Mouse (Mus musculus) frontal cortex, postnatal 25 days (tissue): ENCODE measurements around the gene Gm21992.
A peak's percentile ranks its signal among the peaks of the same experiment; 100 is the strongest.

Experiments used
- DNase-seq, 2 experiments: peaks; one replicate each; pipeline ENCODE4 v3.0.0; 2022; ENCODE audit warnings: low spot score in 2 of 2

The Gm21992 gene

DNA sequence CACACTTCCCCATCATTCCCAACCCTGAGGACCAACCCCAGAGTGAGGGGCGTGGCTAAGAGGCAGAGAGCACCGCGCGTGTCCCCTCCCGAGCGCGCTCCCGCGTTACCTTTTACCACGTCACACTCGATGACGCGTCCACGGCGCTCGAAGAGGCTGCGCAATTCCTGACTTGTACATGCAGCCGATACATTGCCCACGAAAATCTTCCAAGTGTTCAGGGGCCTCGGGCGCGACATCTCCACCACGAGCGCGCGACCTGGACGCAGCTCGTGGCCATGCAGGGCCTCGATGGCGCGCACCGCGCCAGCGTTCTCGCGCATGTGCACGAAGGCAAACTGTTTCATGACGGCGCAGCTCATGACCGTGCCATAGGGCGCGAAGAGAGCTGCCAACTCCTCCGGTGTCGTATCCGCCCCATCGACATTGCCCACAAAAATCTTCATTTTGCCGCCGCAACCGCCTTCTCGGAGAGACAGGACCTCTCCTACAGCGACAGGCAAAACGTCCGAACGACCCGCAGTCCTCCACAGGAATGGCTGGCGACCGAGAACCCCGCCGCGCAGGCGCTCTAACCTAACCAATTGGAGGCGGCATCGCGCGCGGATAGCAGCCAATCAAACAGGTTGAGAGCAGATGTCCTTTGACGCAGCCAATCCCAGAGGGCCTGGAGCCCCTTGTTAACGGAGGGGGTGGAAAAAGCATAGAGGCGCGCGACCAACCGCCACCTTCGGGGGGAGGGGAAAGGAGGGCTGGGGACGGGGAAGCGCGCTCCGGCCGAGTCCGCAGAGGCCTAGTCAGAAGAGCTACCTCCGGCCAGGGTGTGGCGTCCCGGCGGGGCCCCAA is at the start of gene Gm21992, which contains the start of gene Rbm14:
Gene Gm21992, minus strand, starts transcription at position 550 of the 846 bp plus-strand sequence.
Gene Rbm14, minus strand, starts transcription at position 572 of the 846 bp plus-strand sequence.
- DNase-seq = peak; percentile 95 to 97

DNA sequence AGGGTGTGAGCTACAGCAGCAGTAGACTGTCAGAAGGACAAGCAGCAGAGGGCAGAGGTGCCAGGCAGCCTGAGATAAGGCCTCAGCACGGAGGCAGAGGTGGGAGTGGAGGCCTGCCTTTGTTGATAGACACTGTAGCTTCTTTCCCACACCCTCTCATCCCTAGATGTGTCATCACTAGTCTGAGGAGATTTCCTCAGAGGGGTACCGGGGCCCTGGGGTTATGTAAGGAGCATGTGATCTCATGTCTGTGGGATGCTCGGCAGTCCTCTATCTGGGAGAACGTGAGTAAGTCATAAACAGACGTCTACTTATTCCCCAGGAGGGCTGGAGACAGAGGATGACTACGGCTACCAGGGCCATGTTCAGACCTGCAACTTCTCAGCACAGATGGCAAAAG is 47.7 kb upstream of the Gm21992 start:
- no peak for DNase-seq

DNA sequence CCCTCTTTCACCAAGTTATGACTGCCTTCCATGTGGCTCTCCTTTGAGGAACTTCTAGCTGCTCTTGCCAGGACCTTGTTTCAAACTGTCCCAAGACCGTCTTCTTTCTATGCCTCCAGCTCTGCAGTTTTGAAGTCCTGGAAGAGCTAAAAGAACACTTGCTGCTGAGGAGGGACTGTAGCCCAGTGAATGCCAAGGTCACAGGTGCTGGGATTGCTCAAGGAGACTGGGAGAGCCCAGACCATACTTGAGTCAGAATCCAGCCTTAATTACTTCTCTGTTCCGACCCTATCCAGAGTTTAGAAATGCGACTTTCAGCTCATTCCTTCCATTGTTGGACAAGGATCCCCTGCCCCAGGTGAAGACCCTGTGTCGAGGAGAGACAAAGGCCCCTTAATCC is 44.5 kb upstream of the Gm21992 start:
- no peak for DNase-seq

DNA sequence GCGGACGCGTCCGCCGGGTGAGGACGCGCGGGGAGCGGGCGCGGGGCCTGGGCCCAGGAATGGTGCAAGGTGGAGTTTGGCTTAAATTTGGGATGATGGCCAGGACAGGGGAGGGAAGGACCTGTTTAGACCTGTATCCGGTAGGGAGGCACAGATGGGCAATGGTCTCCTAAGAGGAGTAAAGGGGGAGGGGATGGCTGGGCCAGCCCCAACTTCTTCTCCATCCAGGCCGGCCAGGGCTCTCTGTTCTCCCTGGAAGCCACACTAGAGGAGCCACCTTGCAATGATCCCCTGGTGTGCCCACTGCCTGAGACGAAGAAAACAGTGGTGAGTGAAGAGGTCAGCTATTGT is 44.0 kb upstream of the Gm21992 start:
- DNase-seq = no peak

DNA sequence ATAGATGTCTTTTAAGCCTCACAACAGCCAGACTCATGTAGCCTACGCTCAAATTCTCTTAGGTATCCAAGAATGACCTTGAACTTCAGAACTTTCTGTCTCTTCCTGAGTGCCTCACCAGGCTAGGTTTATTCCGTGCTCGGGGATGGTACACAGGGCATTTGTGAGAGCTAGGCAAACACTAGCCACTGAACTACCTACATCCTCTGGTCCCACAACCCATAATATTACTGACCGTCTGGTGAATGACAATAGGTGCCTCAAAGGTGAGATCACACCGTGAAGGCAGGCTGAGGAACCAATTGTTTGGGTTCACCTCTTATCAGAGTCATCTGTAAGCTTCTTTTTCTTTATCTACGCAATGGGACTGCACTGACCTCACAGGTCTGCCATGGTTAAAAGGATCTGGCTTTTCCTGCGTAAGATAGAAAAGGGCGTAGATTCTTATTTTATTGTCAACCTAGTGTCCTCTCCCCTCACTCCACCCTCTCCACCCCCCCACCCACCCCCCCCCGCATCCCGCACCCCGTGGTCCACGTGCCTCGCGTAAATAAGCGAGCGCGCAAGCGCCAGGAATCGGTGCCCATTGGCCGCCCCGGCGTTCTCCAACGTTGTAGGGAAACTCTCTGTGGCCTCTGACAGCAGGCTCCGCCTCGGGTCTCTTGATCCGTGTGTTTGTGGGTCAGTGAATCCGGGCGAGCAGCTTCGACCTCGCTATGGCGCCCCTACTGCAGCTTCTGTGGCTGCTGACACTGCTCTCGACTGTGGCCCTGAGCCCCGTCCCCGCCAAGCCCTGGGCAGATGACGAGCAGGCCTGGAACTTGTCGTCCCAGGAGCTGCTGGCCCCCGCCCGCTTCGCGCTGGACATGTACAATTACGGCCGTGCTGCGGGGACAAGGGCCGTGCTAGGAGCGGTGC is 43.4 kb upstream of the Gm21992 start, which contains the start of gene Ctsf:
Gene Ctsf, plus strand, starts transcription at position 579 of the 918 bp plus-strand sequence.
- peak; percentile 71 to 84 for DNase-seq

DNA sequence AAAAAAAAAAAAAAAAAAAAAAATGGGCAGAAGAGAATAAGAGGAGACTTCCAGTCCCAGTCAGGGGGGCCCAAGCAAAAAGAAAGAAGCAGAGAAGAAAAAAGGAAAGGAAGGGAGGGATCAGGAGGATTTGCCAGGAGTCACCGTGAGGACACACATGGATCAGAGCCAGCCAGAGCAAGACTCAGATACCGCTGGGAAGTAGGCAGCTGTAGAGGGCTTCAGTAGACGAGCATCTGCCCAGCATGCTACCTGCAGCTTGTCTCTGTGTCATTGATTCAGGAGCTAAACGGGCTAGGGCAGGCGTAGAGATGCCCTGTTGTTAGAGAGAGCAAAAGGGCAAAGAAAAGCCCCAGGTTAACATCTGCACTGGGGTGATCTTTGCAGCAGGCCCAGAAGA is 38.9 kb upstream of the Gm21992 start:
- no peak for DNase-seq

DNA sequence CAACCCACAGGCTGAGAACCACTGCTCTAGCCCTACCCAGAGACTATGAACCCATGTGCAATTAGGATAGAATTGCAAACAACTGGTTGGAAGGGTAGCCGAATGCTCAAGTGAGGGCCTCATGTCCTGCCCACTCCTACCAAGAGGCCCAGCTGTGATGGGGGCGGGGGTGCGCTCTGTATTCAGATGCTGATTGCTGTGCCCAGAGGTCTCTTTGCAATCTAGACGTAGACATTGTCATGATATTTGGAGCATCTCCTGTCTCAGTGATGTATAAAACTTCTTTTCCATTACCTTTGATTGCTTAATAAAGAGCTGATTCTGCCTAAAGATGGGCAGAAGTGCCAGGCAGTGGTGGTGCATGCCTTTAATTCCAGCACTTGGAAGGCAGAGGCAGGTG is 38.4 kb upstream of the Gm21992 start:
- DNase-seq = no peak

DNA sequence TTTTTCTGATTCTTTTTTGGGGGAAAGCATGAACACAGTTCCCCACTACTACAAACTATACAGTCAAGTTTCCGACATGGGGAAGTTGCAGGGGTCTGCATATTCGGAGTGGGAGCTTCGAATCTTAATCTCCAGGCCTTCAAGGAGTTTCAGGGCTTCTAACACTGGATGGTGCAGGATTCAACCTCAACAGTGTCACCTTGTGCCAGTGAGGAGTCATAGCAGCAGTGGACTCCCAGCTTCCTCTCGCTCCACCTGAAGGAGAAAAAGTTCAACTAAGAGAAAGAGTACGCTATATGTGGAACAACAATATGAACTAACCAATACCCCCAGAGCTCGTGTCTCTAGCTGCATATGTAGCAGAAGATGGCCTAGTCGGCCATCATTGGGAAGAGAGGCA is 36.1 kb upstream of the Gm21992 start:
- no peak for DNase-seq

DNA sequence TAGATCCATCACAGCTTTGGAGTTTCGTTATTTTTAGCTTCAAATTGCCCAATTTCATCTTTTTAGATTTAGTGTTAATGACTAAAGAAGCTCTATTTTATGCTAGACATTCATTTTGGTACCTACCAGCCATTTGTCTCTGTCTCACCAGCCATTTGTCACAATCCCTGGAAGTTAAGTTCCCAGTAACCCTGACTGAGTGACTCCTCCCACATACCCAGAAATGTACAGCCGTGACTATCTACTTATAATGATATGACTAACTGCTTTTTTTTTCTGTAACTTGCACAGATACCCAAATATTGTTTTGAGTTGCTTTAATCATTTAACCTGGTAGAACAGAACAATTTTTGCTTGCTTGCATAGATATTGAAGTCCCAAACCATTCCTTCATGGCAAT is 34.4 kb upstream of the Gm21992 start:
- DNase-seq = no peak

DNA sequence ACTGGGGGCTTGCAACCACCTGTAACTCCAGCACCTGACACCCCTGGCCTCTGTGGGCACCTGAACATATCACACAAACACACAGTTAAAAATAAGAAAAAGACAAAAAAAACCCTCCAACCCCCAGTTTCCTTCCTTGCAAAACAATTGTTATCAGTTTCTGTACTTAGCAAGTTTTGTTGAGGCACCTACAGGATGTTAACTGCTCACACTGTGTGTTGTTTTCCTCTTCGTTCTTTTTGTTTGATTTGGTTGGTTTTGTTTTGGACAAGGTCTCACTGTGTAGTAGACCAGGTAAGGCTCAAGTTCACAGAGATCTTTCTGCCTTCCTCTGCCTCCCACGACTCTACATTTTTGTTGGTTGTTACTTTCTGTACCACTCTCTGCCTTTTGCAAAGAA is 31.2 kb upstream of the Gm21992 start:
- no peak for DNase-seq

DNA sequence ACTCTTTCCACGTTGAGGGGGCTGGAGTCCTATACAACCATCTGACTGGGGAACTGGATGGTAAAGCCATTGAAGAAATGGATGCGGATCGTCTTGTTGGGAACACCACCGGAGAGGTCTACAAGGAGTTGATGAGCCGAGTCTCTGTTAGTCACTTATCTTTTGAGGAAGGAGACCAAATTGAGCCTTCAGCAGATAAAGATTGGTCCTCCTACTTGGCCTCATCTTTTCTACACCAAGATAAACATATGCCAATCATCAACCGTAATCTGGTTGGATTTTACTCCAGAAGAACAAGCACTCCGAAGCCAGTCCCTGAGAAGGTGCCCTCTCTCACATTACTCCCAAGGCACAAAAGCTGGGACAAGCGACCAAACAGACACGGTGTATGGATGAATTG is 29.4 kb upstream of the Gm21992 start:
- no peak for DNase-seq

DNA sequence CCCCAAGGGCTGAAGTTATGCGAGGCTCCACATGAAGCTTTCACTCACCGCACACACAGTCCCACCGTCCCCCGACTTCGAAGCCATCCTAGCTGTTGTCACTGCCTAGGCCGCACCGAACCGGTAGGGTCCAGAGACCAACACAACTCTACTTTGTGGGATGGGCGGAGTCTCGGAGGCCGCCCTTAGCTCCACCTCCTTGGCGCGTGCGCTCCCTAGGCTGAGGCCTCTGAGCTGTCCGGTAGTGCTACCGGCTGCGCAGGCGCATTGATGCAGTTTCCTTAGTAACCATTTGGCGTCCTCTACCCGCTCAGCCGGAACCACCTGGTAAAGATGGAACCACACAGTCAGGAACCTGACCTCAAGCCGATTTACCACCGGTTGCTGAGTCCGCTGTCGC is 27.7 kb upstream of the Gm21992 start, which contains the start of the genes Ccs and Ccdc87:
Gene Ccs, minus strand, starts transcription at position 184 of the 400 bp plus-strand sequence.
Gene Ccdc87, plus strand, starts transcription at position 218 of the 400 bp plus-strand sequence.
- peak; percentile 88 to 93 for DNase-seq

DNA sequence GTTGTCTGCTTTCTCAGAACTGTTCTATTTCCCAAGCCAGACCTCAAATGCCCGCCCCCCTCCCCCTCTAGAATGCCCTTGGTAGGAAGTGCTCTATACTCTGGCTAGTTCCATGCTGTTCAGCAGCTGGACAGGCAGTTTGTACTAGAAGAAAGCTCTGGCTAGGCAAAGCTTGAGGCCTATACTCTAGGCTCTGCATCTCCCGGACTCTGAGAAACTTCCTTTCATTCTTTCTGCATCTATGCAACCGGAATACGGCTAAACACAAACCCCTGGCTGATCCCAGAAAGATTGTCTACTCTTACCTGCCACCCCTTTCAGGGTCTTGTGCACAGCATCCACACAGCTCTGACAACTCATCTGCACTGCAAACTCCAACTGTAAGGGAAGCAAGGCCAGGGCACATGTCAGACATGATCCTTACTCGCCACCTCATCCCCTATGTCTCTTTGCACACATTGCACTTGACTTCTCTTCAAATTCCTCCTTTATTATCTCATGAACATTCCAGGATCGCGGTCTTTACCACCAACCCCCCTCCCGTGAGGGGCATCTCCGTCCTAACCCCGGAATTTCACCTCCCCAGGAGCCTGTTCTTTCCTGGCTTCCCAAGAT is 27.2 kb upstream of the Gm21992 start:
- no peak for DNase-seq

DNA sequence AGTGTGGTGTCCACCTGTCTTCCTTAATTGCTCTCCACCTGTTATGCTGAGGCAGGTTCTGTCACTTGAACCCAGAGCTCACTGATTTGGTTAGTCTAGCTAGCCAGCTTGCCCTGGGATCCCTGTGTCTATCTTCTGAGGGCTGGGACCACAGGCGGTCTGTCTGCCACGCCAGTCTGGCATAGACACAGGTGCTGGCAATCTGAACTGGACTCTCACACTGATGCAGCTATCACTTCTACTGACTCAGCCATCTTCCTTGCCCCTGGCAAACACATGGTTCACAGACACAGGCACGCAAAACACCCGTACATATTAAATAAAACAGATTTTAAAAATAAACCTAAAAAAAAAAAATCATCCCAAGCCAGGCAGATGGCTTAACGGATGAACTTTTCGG is 25.6 kb upstream of the Gm21992 start:
- DNase-seq = no peak

DNA sequence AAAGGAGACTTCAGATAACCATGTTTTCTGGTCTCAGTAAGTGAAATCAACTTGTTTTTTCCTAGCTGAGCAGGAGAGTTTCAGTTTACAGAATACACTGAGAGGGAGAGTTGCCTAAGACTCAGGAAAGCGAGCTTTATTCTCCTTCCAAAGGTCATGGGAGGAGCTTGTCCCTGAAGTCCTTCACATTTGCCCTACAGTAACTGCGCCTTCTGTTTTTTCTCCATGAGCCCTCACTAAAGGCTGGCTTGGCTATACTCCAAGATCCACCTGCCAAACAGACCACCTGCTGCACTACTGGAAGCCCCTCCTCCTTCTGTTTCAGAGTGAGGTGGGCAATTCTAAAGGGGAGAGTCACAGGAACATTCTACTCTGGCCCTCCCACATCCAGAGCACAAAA is 24.7 kb upstream of the Gm21992 start:
- DNase-seq = no peak

DNA sequence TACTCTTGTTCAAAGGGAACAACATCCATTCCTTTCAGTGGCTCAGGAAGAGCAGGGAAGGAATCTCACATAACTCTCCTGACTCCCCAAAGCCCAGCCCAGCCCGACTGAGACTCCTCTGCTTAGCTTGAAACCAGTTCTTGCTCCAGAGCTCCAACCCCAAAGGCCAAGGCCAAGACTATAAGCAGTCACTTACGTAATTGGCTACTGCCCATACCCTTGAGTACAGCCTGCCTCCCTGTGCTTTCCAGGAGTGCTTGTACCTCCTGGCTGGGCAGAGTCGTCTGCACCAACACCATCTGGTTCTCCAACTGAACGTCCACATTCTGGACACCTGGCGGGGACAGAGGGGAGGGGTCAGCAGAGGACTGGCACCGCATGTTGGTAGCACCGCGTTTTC is 22.6 kb upstream of the Gm21992 start:
- DNase-seq = no peak

DNA sequence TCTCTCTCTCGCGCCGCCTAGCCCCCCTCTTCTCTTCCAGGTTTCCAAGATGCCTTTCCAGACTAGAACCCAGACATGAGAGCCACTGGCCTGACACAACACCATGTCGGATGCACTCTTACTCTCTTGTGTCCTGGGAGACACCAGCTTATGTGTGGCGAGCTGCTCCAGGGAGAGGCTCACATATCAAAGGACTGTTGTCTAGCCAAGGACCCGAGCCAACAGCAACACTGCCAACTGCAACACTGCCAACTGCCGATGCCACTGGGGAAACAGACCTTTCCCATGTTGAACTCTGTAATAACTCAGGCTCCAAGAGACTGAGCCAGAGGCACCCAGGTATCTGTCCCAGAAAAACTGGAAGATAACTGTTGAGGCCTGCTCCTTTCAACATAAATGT is 17.7 kb upstream of the Gm21992 start:
- no peak for DNase-seq

DNA sequence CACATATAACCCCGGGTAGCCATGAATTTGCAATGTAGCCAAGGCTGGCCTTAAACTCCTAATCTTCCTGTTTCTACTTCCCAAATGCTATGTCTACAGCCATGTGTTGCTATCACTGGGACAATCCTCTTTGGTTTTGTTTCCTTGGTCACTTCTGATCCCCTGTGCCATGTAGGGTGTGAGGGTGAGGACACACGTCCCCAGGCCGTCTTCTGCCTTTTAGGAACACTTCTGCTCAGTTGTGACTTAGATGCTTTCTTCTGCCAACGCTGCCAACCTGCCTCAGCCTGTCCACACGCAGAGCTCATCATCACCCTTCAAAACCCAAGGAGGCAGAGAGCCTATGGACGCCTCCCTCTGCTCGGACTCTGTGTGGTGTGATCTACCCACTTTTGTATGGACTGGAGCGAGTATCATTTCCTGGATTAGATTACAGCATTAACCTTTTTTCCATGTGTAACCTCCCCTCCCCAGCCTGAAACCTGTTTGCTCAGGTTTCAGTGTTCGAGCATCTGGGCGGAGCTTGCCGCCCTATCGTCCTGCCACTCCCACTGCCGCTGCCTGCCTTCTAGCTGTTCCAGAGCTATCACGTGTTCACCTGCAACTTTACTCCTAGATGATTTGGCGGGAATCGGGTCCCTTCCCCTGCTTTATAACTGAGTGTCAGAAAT is 17.2 kb upstream of the Gm21992 start:
- no peak for DNase-seq

DNA sequence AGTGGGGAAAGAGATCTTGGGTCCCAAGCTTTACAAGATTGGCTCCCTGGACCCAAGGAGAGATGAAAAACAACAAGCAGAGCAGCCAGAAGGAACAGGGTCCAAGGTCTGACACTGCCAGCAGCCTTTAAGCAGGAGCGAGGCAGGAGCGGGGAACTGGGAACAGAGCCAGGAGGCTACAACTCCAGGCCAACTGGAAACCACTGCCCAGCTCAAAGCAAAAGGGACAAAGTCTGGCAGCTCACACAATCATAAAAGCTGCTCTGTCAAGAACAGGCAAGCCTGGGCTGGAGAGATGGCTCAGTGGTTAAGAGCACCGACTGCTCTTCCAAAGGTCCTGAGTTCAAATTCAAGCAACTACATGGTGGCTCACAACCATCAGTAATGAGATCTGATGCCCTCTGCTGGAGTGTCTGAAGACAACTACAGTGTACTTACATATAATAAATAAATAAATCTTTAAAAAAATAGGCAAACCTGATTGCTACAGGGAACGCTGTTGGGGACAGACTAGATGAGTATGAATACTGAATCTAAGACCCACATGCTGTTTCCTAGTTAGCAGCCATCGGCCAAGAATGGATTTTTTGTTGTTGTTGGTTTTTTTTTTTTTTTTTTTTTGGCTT is 9.4 kb upstream of the Gm21992 start:
- peak; percentile 29 to 30 for DNase-seq

DNA sequence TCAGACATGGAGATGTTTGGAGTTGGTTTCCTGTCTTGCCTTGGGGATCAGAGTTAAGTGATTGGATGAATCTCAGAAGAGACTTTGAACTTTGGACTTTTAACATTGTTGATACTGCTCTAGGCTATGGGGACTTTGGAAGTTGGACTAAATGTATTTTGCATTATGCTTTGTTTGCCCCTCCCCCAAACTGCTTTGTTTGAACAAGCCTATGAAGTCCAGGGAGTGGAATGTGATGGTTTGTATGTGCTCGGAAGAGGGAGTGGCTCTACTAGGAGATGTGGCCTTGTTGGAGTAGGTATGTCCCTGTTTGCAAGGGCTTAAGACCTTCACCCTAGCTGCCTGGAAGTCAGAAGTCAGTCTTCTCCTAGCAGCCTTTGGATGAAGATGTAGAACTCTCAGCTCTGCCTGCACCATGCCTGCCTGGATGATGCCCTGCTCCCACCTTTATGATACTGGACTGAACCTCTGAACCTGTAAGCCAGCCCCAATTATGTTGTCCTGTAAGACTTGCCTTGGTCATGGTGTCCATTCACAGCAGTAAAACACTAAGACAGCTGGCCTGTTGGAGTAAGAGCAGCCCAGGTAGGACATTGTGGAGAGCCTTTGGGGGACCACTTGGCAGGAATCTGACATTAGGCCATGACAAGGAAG is 5.9 kb upstream of the Gm21992 start:
- no peak for DNase-seq

DNA sequence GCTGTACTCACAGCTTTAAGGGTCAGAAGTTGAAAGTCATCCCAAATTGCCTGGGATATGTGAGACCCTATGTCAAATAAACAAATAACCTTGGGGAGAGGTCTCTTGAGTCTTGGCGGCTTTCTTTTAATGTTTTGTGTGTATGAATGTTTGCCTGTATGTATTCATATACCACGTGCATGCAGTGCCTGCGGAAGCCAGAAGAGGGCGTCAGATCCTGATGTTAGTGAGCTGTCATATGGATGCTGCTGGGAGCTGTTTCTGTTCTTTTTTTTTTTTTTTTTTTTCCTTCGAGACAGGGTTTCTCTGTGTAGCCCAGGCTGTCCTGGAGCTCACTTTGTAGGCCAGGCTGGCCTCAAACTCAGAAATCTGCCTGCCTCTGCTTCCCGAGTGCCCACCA is 1.6 kb upstream of the Gm21992 start:
- no peak for DNase-seq
